Mouse (Mus musculus) gonadal fat pad, adult 2 months (tissue): ENCODE measurements around the gene St3gal6. TPM values are rescaled to one million over a fixed set of nuclear protein-coding genes. Genes with fewer than 3 reads are reported as not detected.
"Not testable (repeated sequence)": the region's sequence is repeated elsewhere in the genome, so short reads cannot be mapped to it uniquely, and the experiment has no call there.

Experiments
- DNase-seq: peaks from one replicate; pipeline ENCODE4 v3.0.0-alpha.2; 2012; ENCODE audit warnings: low read depth
- polyA plus RNA-seq: library from polyadenylated mRNA; depleted of rRNA; stranded (reverse); fragments of >200 nt; gene quantifications from 2 replicates; pipeline ENCODE4 v1.2.3, GENCODE M21; 2012

Gene St3gal6
- polyA plus RNA-seq, 1 experiment: 9.6 TPM

DNA sequence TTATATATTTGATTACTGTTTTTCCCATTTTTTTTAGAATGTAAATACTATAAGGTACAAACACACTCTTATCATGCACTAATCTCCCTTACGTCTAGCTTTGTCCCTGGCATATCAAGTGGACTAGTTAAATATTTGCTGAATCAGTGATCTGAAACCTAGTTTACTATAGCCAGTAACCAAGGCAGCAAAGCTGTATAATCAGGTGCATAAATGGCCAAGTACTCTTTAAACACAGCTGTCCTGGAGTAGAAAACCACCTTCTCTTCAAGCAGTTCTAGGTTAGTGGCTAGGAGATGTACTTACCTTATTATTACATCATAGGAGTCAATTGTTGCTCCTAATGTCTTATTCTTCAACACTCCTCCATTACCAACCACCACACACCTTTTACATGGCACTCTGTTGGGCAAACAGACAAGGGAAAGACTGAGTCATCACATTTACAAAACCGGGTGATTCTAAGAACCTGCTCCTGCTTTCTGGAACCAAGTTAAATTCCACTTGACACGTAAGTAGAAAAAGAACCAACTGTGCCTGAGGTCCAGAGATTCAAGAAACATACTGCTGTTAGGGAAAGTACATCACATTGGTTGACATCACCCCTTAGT lies 48.4 kb downstream of the St3gal6 start:
- DNase-seq: no peak

DNA sequence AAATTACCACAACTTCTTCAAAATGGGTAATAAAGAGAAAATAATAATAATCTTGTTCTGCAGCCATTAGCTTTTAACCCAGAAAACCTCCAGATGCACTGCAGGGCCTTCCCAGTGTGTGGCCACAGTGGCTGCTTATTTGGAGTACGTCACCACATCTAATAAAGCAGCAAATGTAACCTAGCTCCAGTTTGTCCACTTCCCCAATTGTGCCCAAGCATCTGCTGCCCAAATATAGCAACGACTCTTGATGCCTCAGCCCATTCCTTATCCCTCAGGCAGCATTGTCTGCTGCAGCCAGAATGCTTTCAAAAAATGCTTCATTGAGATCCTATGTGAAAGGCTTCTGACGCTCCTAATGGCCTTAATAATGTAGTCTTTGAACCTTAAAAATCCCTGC lies 49.2 kb downstream of the St3gal6 start:
- no peak for DNase-seq

DNA sequence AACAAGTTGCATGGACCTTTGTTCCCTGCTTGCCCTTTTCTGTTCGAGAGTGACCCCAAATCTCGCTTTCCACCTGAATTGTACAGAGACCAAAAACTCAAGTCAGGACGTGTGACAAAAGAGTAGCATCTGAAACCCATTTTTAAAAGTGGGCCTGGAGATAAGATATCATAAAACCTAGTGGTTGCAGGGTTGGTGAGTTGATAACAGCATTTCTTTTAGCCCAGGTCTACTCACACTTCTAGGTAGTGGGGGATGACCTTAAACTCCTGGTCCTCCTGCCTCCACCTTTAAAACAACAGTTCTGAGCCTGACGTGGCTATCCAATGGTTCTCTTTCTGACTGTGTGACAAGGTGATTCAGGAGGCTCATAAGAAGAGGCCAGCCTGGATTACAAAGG lies 53.2 kb downstream of the St3gal6 start:
- DNase-seq: no peak

DNA sequence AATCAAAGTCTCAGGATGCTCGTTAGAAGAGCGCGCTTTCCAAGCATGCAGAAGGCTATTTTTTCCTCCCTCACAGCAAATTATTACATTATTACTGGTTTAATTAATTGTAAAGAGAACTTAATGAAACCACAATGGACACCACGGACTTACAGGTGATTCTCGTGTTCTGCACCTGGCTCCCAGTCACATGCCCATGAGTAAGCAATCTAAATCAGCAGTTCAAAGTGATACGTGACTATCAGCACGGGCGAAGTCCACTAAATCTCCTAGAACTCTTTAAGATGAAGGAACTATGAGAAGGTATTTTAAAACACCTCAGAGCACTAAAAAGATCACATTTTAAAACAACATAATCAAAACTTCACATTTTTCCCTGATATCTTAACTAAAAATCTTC lies 54.0 kb downstream of the St3gal6 start:
- DNase-seq: no peak

DNA sequence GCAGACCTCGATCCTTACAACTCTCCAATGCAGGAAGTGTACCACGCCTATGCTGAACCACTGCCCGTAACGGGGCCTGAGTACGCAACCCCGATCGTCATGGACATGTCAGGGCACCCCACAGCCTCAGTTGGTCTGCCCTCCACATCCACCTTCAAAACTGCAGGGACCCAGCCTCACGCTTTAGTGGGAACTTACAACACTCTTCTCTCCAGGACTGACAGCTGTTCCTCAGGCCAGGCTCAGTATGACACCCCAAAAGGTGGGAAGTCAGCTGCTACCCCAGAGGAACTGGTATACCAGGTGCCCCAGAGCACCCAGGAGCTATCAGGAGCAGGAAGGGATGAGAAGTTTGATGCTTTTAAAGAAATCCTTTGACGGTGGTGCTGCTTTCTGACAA lies 58.6 kb downstream of the St3gal6 start:
- DNase-seq: no peak

DNA sequence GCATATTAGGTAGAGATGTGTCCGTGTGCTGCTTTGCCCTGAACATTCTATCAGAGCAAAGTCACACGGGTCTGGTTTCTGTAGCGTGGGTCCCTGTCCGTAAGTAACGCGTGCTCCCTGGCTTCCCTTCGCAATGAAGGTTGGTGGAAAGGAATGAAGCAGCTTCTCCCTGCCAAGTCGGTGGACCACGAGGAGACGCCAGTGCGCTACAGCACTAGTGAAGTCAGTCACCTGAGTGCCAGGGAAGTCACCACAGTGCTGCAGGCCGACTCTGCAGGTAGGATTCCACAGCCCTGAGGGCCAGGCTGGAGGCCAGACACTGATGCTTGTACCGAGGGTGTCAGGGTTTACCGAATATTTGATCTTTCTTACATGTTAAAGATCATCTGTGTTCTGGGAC lies 60.0 kb downstream of the St3gal6 start:
- DNase-seq: no peak

DNA sequence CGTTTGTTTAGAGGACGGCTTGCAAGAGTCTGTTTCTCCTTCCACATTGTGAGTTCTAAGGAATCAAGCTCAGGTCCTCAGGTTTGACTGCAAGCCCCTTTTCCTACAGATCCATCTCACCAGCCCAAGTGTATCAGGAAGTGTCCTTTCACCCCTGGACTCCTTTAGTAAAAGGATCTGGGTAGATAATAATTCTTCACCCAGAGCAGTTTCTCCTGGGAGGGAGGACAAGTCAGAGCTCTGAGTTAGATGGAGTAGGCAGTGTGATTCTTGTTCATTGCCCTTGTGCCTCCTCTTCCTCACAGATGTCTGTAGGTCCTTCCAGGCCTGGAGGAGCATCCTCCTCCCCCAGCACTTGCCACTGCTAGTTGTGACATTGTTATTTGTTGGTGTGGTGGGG lies 61.5 kb downstream of the St3gal6 start:
- DNase-seq: no peak

DNA sequence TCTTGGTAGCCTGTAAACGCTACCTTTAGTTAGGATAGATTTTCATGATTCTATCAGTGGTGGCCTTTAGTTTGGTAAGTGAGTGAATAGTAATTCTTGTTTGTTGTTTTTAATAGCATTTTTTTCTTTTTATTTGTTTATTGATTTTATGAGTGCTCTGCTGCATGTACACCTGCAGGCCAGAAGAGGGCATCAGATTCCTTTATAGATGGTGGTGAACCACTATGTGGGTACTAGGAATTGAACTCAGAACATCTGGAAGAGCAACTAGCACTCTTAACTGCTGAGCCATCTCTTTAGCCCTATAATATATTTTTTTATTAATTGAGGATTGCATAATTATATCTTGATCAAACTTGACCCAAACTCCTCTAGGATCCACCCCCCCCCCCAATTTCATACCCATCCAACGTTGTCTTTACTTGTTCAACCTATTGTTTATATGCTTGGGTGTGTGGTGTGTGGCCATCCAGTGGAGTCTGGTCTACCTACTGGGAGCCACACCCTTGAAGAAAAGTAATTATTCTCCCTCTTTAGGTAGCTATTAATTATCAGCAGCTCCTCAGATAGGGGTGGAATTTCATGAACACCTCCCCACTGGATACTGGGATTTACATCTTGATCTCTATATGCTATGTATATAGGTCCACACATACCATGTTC lies 62.1 kb downstream of the St3gal6 start:
- DNase-seq: no peak

DNA sequence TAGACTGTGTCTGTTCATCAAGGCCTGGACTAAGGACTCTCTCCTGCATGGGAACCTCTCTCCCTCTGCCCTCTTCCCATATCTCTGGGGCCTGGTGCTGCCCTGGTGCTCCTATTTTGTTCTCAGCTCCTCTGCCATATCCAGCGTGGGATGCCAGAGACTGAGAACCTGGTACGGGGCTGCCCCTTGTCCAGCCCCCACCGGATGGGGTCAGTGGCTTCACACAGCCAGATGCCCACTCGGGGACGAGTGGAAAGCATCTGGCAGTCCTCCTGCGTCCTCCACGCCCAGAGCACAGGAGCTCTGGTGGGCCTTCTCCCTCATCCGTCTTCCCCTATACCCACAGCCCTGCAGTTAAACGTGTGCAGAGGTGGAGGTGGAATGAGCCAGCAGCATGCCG lies 63.7 kb downstream of the St3gal6 start:
- DNase-seq: no peak

DNA sequence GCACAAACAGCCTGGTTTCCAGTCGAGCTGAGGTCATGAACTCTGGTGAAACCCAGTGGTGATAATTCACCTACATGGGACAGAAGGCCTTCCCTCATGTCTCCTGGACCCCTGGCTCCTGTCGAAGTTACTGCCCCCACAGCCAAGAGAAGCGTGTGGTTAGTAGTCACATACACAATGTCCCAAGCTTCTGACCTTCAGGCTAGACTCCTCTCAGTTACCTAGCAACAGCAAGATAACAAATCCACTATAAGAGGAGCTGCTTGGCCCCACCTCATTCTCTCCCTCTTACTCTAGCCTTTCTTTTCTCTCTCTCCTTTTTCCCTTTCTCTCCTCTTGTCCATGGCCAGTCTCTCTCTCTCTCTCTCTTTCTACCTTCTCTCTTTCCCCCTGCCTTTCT lies 64.1 kb downstream of the St3gal6 start:
- DNase-seq: not testable (repeated sequence)

DNA sequence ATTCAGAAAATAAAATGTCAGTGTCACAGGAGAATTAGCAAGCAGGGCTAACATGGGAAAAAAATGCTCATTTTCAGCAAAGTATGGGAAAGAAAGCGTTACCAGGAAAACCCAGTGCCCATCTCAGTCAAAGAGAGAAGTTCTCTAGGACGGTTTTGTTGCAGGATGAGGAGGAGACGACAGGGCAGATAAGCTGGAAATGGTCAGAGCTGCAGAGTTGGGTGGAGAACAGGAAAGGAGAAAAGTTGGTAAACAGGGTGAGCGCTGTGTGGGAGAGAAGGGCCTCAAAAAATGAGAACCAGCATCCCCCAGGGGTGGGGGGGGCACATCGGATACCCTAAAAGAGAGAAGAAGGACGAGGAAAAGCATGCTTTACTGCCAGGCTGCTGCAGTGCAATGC lies 67.1 kb downstream of the St3gal6 start:
- DNase-seq: no peak

DNA sequence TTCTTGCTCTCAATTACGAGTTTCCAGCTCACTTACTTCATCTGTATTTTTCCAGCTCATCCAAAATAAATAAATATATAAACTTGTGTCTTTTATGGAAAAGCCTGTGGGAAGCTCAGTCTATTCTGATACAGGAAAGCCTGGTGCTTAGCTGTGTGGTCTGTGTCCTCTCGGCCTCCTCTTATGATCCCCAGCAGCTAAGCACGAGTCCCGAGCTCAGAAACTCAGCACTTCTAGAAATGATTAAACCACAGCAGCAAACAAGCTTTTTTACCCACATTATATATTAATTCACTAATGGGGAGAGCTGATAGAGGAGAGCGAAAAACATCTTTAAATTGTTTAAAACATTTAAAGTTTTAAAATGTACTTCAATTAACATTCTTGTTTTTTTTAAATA lies 67.6 kb downstream of the St3gal6 start:
- DNase-seq: no peak

DNA sequence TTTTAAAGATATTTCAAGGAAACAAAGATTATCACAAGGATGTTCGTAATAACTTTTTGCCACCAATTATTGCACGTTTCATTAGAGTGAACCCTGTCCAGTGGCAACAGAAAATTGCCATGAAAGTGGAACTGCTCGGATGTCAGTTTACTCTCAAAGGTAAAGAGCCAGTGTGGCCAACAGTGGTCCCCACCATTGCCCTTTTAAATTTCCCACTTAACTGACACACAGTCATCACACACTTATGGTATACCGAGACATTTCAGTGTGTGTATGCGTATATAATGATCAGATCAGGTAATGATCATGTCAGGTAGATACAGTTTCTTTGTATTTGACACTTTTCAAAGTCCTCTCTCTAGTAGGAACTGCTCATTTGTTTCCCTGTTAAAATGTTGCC lies 68.9 kb downstream of the St3gal6 start:
- no peak for DNase-seq

DNA sequence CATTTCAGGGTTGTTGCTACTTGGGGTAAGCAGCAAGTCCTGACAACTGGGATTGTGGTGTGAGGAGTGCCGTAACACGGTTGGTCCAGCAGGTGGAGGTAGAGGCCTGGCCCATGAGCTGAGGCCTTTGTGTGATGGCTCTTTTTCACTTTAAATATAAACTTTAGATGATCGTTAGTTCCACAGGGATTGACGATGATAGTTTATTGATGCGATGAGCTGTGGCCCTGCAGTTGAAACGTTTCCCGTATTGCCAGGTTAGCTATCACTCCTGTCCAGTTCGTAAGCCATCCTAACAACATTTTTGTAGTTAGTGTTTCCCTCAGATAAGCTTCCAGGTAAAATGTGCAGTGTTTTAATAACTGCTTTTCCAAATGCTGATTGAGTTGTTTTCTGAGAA lies 69.4 kb downstream of the St3gal6 start:
- DNase-seq: no peak

DNA sequence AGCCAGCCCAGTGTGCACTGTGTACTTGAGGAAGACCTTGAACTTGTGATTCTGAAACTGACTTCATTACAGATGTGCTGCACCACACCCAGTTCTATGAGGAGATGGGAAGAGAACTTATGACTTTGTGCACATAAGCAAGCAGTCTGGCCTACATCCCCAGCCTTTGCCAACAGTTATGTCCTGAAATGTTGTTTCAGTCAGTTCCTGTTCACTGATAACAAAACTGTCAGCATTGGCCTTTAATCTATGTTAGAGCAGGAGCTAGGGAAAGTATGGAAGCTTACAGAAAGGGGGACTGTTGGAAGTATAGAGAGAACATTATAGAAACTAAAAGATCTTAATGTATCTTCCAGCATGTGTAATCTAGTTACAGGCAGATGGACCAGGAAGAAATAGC lies 70.2 kb downstream of the St3gal6 start:
- no peak for DNase-seq

DNA sequence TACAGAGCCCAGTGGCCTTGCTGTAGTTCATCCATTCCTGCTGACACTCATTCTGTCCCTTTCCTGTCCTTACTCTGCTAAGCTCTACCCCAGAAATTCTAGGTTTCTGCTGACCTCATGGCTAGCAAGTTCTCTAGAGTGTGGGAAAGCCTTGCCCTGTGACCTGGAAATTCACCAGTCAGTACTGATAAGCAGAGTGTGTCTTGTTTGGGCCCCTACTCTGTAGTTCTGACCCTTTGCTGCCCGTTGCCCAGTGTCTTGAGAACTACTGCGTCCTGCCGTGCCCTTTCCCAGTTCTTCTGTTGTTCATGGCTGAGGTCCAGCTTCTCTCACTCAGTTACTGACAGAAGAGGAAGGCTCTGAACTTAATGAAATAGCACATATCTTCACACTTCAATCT lies 70.9 kb downstream of the St3gal6 start:
- DNase-seq: no peak

DNA sequence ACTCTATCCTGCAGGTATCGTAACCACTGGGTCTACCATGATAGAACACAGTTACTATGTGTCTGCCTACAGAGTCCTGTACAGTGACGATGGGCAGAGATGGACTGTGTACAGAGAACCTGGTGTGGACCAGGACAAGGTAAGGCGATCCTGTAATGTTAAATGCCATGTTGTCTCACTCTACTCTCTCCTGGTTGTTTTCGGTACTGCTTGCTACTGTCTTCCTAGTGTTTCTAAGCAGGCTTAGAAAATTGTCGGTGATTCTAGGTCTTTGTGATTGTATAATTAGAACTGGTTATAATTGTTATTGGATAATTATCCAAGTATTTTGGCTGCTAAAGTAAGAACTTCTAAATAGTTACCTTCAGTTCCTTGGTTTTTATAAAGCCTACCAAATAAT lies 72.4 kb downstream of the St3gal6 start:
- DNase-seq: no peak

DNA sequence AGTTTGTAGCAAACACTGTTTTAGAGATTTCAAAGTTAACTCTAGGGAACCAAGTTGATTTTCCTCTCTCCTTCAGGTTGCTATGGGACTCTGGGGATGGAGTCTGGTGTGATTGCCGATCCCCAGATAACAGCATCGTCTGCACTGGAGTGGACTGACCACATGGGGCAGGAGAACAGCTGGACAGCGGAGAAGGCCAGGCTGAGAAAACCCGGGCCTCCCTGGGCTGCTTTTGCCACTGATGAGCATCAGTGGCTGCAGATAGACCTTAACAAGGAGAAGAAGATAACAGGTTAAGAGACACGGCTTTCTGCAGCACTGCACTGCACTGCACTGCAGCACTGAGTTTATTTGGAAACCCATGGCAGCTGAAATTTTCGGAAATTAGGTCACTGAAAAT lies 73.4 kb downstream of the St3gal6 start:
- DNase-seq: no peak

DNA sequence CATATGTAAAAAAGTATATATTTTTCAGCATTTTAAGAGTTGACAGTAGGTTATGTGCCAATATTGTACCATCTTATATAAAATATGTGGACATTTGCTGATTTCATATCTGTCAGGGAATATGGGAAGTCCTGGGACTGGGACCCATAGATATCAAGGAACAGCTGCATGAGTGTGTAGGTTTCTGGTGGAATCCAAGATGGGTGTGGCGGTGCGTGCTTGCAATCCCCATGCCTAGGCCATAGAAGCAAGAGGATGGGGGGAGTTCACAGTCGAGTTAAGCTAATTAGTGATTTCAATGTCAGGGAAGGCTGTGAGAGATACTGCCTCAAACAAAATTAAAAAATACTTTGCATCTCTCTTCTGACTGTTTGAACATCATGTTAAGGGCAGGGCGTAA lies 75.0 kb downstream of the St3gal6 start:
- DNase-seq: no peak

DNA sequence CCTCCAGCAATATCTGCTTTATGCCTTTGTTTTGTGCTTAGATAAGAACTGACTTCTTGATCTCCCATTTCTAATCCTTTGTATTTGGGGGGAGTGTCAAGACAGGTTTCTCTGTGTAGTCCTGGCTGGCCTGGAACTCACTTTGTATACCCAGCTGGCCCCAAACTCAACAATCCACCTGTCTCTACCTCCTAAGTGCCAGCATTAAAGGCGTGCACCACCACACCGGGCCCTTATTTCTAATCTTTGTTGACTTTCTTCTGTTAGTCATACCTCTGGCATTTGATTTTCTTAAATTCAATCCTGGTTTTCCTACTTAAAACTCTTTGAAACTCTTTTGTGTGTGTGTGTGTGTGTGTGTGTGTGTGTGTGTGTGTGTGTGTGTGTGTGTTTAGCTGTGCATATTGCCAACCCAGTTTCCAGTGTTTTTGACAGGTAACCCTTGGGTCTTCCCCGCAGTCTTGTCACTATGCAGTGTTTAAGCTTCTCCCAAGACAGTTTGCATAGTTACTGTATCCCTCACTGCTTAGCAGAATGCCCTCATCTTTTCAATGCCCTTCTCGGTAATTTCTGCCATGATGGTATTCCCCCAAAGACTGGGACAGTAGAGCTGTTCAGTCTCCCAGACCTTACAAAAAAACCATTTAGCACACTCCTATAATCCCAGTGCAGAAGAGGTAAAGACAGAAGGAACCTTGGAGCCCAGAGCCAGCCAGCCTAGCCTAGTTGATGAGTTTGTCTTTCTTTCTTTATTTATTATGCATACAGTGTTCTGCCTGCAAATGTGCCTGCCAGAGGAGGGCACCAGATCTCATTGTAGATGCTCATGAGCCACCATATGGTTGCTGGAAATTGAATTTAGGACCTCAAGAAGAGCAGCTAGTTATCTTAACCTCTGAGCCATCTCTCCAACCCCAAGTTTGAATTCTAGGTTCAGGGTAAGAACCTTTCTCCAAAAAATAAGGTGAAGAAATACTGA lies 77.5 kb downstream of the St3gal6 start:
- DNase-seq: no peak

DNA sequence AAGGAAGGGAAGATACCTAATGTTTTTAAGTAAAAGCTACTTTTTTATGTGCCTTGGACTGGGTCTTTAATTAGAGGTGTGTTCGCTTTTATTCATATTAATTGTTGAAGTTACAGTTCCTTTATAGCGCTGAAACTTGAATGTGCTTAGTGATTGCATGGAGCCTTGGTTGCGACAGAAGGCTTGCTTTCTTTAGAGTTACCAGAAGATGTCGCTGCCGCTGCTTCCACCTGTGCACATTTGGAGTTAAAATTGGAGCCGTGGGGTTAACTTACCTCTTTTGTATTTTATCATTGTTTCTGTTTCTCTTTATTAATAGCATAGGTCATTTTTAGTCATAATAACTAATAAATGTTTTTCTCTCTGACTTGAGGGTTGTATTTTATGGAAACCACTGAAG lies 79.3 kb downstream of the St3gal6 start:
- DNase-seq: no peak

DNA sequence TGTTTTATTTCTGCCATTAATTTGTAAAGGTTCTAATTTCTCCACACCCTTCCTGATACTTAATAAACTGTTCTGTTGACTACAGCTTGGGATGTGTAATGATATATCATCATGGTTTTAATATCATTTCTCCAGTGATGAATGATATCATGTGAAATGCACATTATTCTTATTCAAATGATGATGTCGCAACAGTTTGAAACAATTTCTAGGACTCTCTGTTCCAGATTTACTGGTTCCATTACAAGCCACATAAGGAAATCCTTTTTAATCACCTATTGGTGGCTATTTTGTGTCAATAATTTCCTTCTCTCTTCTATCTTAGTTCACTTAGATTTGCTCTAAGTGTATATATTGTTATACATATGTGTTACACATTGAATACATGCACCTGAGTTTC lies 91.7 kb downstream of the St3gal6 start:
- DNase-seq: no peak

DNA sequence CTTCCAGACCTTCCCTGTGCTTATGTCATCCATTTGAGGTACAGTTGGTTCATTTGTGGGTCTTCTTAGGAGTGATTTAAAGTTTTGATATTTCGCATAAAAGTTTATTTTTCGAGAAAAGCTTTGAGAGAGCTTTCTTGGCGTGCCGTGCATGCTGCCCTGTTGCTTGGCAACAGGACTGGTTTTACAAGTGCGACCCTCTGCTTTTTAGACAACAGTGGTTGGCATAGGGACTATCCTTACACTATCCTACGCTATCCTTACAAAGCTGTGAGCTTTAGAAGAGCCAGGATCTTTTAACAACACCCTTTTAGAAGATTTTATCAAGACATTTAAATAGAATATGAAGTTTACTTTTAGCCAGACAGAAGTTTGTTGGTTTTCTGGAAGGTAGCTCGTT lies 93.8 kb downstream of the St3gal6 start:
- DNase-seq: no peak
